Mouse (Mus musculus): Measurements from ENCODE around the gene Qprt. TPM values are rescaled to one million over a fixed set of nuclear protein-coding genes. Genes with fewer than 3 reads are reported as not detected.

Gene Qprt
- total and polyA plus RNA-seq, 2 experiments = 116 to 196 TPM

GRCm38 (mm10) chr7:127105551-127105950, 16.5 kb downstream of the Qprt start:
- 50% methylated on average over 7 of the region's 7 CpGs for WGBS
- no peaks in the 10 kb centered on the region for H3K27me3 ChIP-seq (ENCODE audit: control insufficient read depth, insufficient read depth, low read length)
- H3K4me3 ChIP-seq (ENCODE audit: insufficient read depth, low read depth, low read length) = no peak overlapping the region
- H3K79me2 ChIP-seq (ENCODE audit: control insufficient read depth, insufficient read depth, low read length) = no peaks in the 10 kb centered on the region
- H3K36me3 ChIP-seq (ENCODE audit: control insufficient read depth, insufficient read depth, low read length) = no peaks in the 10 kb centered on the region
- H3K4me1 ChIP-seq (ENCODE audit: control insufficient read depth, insufficient read depth, low read length) = no peaks in the 10 kb centered on the region
- TF ChIP-seq CTCF (IDR thresholded peaks at IDR 0.05; ENCODE audit: low read depth, low read length) (no peak), POLR2A (IDR thresholded peaks at IDR 0.05; ENCODE audit: extremely low read depth, insufficient read depth, low read length) (no peak)
- H3K9ac ChIP-seq (ENCODE audit: low read depth, low read length) = no peak overlapping the region
- no peak overlapping the region for H3K27ac ChIP-seq (replicated peaks; ENCODE audit: insufficient read depth, low read depth, low read length)
- DNase-seq (ENCODE audit: extremely low read depth, low read depth, low spot score) = no peak

GRCm38 (mm10) chr7:127104560-127105332, 17.3 kb downstream of the Qprt start:
- no peaks in the 10 kb centered on the region for H3K36me3 ChIP-seq (ENCODE audit: control insufficient read depth, insufficient read depth, low read length)
- no peak overlapping the region for H3K27ac ChIP-seq (replicated peaks; ENCODE audit: insufficient read depth, low read depth, low read length)
- H3K4me1 ChIP-seq (ENCODE audit: control insufficient read depth, insufficient read depth, low read length) = no peaks in the 10 kb centered on the region
- H3K9ac ChIP-seq (ENCODE audit: low read depth, low read length) = no peak overlapping the region
- WGBS = 15% methylated on average over 17 of the region's 17 CpGs
- no peaks in the 10 kb centered on the region for H3K79me2 ChIP-seq (ENCODE audit: control insufficient read depth, insufficient read depth, low read length)
- peak; percentile 76 for DNase-seq (ENCODE audit: extremely low read depth, low read depth, low spot score)
- H3K27me3 ChIP-seq (ENCODE audit: control insufficient read depth, insufficient read depth, low read length) = no peaks in the 10 kb centered on the region
- TF ChIP-seq CTCF (IDR thresholded peaks at IDR 0.05; ENCODE audit: low read depth, low read length) (peak; percentile 42), POLR2A (IDR thresholded peaks at IDR 0.05; ENCODE audit: extremely low read depth, insufficient read depth, low read length) (no peak)
- H3K4me3 ChIP-seq (ENCODE audit: insufficient read depth, low read depth, low read length) = no peak overlapping the region

- H3K79me2 ChIP-seq (ENCODE audit: control insufficient read depth, insufficient read depth, low read length) = no peaks in the 10 kb centered on the region
- WGBS = 75% methylated on average over 6 of the region's 6 CpGs
- no peak overlapping the region for H3K4me3 ChIP-seq (ENCODE audit: insufficient read depth, low read depth, low read length)
- H3K27me3 ChIP-seq (ENCODE audit: control insufficient read depth, insufficient read depth, low read length) = no peaks in the 10 kb centered on the region
- H3K27ac ChIP-seq (replicated peaks; ENCODE audit: insufficient read depth, low read depth, low read length) = no peak overlapping the region
- no peaks in the 10 kb centered on the region for H3K36me3 ChIP-seq (ENCODE audit: control insufficient read depth, insufficient read depth, low read length)
- H3K4me1 ChIP-seq (ENCODE audit: control insufficient read depth, insufficient read depth, low read length) = no peaks in the 10 kb centered on the region
- H3K9ac ChIP-seq (ENCODE audit: low read depth, low read length) = no peak overlapping the region
- no peak for TF ChIP-seq CTCF (IDR thresholded peaks at IDR 0.05; ENCODE audit: low read depth, low read length)
- no peak for TF ChIP-seq POLR2A (IDR thresholded peaks at IDR 0.05; ENCODE audit: extremely low read depth, insufficient read depth, low read length)
- no peak for DNase-seq (ENCODE audit: extremely low read depth, low read depth, low spot score)
These were observed 18.1 kb downstream of the Qprt start for GRCm38 (mm10) chr7:127103960-127104359.

DNA sequence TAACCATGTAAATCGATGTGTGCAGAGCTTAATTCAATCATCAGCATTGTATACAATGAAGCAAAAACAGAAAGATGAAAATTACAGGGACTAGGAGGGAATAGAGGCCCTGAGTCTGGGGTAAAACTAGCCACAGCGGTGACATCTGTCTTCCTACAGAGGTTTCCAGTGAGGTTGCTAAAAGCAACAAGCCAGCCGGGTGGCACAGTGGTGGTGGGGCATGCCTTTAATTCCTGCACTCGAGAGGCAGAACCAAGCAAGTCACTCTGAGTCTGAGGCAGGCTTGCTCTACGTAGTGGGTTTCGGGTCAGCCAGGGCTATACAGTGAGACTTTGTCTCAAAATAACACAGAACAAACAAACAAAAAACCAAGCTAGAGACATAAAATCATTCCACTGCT, 19.9 kb downstream of the Qprt start:
- no peaks in the 10 kb centered on the region for H3K79me2 ChIP-seq (ENCODE audit: control insufficient read depth, insufficient read depth, low read length)
- no peaks in the 10 kb centered on the region for H3K27me3 ChIP-seq (ENCODE audit: control insufficient read depth, insufficient read depth, low read length)
- H3K9ac ChIP-seq (ENCODE audit: low read depth, low read length) = no peak overlapping the region
- TF ChIP-seq CTCF (IDR thresholded peaks at IDR 0.05; ENCODE audit: low read depth, low read length) = no peak
- TF ChIP-seq POLR2A (IDR thresholded peaks at IDR 0.05; ENCODE audit: extremely low read depth, insufficient read depth, low read length) = no peak
- no peak overlapping the region for H3K4me3 ChIP-seq (ENCODE audit: insufficient read depth, low read depth, low read length)
- WGBS = 85% methylated on average over 6 of the region's 6 CpGs
- no peaks in the 10 kb centered on the region for H3K36me3 ChIP-seq (ENCODE audit: control insufficient read depth, insufficient read depth, low read length)
- H3K27ac ChIP-seq (replicated peaks; ENCODE audit: insufficient read depth, low read depth, low read length) = no peak overlapping the region
- H3K4me1 ChIP-seq (ENCODE audit: control insufficient read depth, insufficient read depth, low read length) = no peaks in the 10 kb centered on the region
- DNase-seq (ENCODE audit: extremely low read depth, low read depth, low spot score) = no peak

DNA sequence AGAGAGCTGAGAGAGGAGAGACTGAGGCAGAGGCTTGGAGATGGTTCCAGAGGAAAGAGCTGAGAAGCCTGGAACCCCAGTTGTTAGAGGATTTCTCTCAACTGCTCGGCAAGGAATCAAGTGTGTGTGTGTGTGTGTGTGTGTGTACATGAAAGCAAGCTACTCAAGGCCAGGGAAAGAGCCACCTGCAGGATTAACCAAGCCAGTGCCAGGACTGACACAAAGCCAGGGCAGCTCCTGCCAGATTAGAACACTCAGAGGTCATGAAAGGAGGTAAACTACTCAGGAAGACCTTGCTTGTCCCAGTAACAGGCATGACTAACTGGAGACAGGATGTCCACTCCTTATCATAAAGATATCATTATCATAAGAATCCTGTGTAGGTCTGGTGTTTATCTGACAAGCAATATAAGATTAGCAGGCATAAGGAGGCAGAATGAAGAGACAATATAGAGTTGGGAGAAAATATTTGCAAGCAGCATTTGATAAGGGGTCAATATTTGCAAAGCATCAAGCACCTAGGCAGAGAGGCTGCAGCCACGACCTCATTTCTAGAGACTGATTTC, 20.5 kb downstream of the Qprt start:
- no peaks in the 10 kb centered on the region for H3K36me3 ChIP-seq (ENCODE audit: control insufficient read depth, insufficient read depth, low read length)
- 12% methylated on average over 2 of the region's 2 CpGs for WGBS
- no peak overlapping the region for H3K9ac ChIP-seq (ENCODE audit: low read depth, low read length)
- H3K79me2 ChIP-seq (ENCODE audit: control insufficient read depth, insufficient read depth, low read length) = no peaks in the 10 kb centered on the region
- no peaks in the 10 kb centered on the region for H3K27me3 ChIP-seq (ENCODE audit: control insufficient read depth, insufficient read depth, low read length)
- no peak overlapping the region for H3K27ac ChIP-seq (replicated peaks; ENCODE audit: insufficient read depth, low read depth, low read length)
- DNase-seq (ENCODE audit: extremely low read depth, low read depth, low spot score) = no peak
- no peaks in the 10 kb centered on the region for H3K4me1 ChIP-seq (ENCODE audit: control insufficient read depth, insufficient read depth, low read length)
- TF ChIP-seq CTCF (IDR thresholded peaks at IDR 0.05; ENCODE audit: low read depth, low read length) (0 out of 2 replicates have a peak, but pooled peaks have one; percentile 14), POLR2A (IDR thresholded peaks at IDR 0.05; ENCODE audit: extremely low read depth, insufficient read depth, low read length) (no peak)
- H3K4me3 ChIP-seq (ENCODE audit: insufficient read depth, low read depth, low read length) = no peak overlapping the region

DNA sequence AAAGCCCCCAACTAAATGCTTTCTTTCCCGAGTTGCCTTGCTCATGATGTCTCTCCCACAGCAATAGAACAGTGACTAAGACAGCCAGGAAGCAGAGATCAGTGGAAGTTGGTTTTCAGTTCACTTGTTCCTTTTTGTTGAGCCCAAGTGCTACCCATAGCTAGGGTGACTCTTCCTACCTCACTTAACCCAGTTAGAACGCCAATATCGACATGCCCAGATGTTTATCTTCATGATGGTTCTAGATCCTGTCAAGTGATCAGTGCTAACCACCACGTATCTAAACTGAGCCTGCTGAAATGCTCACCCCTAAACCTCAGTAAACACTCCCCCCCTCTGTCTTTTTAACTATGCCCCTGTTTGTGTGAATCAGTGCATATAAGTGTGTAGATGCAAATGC, 22.5 kb downstream of the Qprt start:
- 86% methylated on average over 4 of the region's 4 CpGs for WGBS
- Histone ChIP-seq H3K36me3 (ENCODE audit: control insufficient read depth, insufficient read depth, low read length) (no peaks in the 10 kb centered on the region), H3K4me1 (ENCODE audit: control insufficient read depth, insufficient read depth, low read length) (no peaks in the 10 kb centered on the region), H3K27me3 (ENCODE audit: control insufficient read depth, insufficient read depth, low read length) (no peaks in the 10 kb centered on the region), H3K79me2 (ENCODE audit: control insufficient read depth, insufficient read depth, low read length) (no peaks in the 10 kb centered on the region), H3K27ac (replicated peaks; ENCODE audit: insufficient read depth, low read depth, low read length) (no peak overlapping the region), H3K4me3 (ENCODE audit: insufficient read depth, low read depth, low read length) (no peak overlapping the region), H3K9ac (ENCODE audit: low read depth, low read length) (no peak overlapping the region)
- no peak for DNase-seq (ENCODE audit: extremely low read depth, low read depth, low spot score)
- TF ChIP-seq CTCF (IDR thresholded peaks at IDR 0.05; ENCODE audit: low read depth, low read length) (no peak), POLR2A (IDR thresholded peaks at IDR 0.05; ENCODE audit: extremely low read depth, insufficient read depth, low read length) (no peak)

Measured in liver, adult 2 months (tissue).